Mouse (Mus musculus): ENCODE measurements around the gene Gramd1b.

Gene Gramd1b

GRCm38 (mm10) chr9:40334617-40335016 is 196.6 kb downstream of the Gramd1b start:
- no peak for DNase-seq (ENCODE audit: low read depth)

GRCm38 (mm10) chr9:40333649-40334396 is 197.4 kb downstream of the Gramd1b start:
- DNase-seq (ENCODE audit: low read depth): peak; percentile 85

GRCm38 (mm10) chr9:40332731-40333648 is 198.2 kb downstream of the Gramd1b start:
- DNase-seq (ENCODE audit: low read depth): no peak

- no peak for DNase-seq (ENCODE audit: low read depth)
Observed at GRCm38 (mm10) chr9:40332326-40332725, 198.9 kb downstream of the Gramd1b start.

GRCm38 (mm10) chr9:40331411-40332286 is 199.5 kb downstream of the Gramd1b start:
- DNase-seq (ENCODE audit: low read depth): no peak

- DNase-seq (ENCODE audit: low read depth): peak; percentile 82
Observed at GRCm38 (mm10) chr9:40330609-40331382, 200.4 kb downstream of the Gramd1b start.

GRCm38 (mm10) chr9:40326260-40326915 is 204.8 kb downstream of the Gramd1b start:
- DNase-seq (ENCODE audit: low read depth): no peak

GRCm38 (mm10) chr9:40324826-40325225 is 206.4 kb downstream of the Gramd1b start:
- DNase-seq (ENCODE audit: low read depth): no peak

GRCm38 (mm10) chr9:40324232-40324792 is 206.9 kb downstream of the Gramd1b start:
- DNase-seq (ENCODE audit: low read depth): no peak

- no peak for DNase-seq (ENCODE audit: low read depth)
Observed at GRCm38 (mm10) chr9:40323773-40324172, 207.4 kb downstream of the Gramd1b start.

GRCm38 (mm10) chr9:40323171-40323570 is 208.0 kb downstream of the Gramd1b start:
- DNase-seq (ENCODE audit: low read depth): no peak

- no peak for DNase-seq (ENCODE audit: low read depth)
Observed at GRCm38 (mm10) chr9:40322372-40322771, 208.8 kb downstream of the Gramd1b start.

GRCm38 (mm10) chr9:40321668-40322003 is 209.5 kb downstream of the Gramd1b start:
- DNase-seq (ENCODE audit: low read depth): no peak

- DNase-seq (ENCODE audit: low read depth): no peak
Observed at GRCm38 (mm10) chr9:40320879-40321667, 210.1 kb downstream of the Gramd1b start.

- DNase-seq (ENCODE audit: low read depth): no peak
Observed at GRCm38 (mm10) chr9:40320405-40320804, 210.8 kb downstream of the Gramd1b start.

GRCm38 (mm10) chr9:40318771-40319170 is 212.4 kb downstream of the Gramd1b start:
- no peak for DNase-seq (ENCODE audit: low read depth)

GRCm38 (mm10) chr9:40317735-40318134 is 213.4 kb downstream of the Gramd1b start:
- no peak for DNase-seq (ENCODE audit: low read depth)

- no peak for DNase-seq (ENCODE audit: low read depth)
Observed at GRCm38 (mm10) chr9:40316865-40317660, 214.1 kb downstream of the Gramd1b start.

GRCm38 (mm10) chr9:40311813-40312212 is 219.4 kb downstream of the Gramd1b start:
- DNase-seq (ENCODE audit: low read depth): no peak

Measured in induced T-regulatory cell, adult 2 months (primary cell).